Mouse (Mus musculus): ENCODE measurements at regions not wholly inside any gene's neighbourhood (a gene's known extent, or its start where the extent isn't known, plus 50 kb on each side); places are given as distances from the start of the nearest gene placed in this dataset.

- no peak overlapping the region for H3K9ac ChIP-seq (ENCODE audit: low read length)
- ATAC-seq (replicated peaks; ENCODE audit: extremely low read depth, insufficient read depth, low FRiP score), result peak; percentile 59
Measured at GRCm38 (mm10) chr16:93461406-93462285, 142.2 kb downstream of the Setd4 start.

GRCm38 (mm10) chr16:93459497-93460240, 144.2 kb downstream of the Setd4 start:
- no peaks in the 10 kb centered on the region for H3K36me3 ChIP-seq (ENCODE audit: control insufficient read depth, insufficient read depth)
- WGBS, result 49% methylated on average over 12 of the region's 12 CpGs
- H3K4me2 ChIP-seq (ENCODE audit: low read depth, low read length), result no peak overlapping the region
- H3K4me1 ChIP-seq (ENCODE audit: control insufficient read depth, insufficient read depth, low read length), result peaks cover 13% of the 10 kb centered on the region
- no peak overlapping the region for H3K27ac ChIP-seq (ENCODE audit: low read length)
- no peak overlapping the region for H3K4me3 ChIP-seq (ENCODE audit: low read length)
- no peak for ATAC-seq (replicated peaks; ENCODE audit: extremely low read depth, insufficient read depth, low FRiP score)
- H3K27me3 ChIP-seq (ENCODE audit: control insufficient read depth, insufficient read depth, low read length), result peaks cover 2% of the 10 kb centered on the region; the same call in 1 of the 2 replicates
- no peak overlapping the region for H3K9ac ChIP-seq (ENCODE audit: low read length)
- H3K9me3 ChIP-seq (replicated peaks; ENCODE audit: control insufficient read depth, low read length), result no peaks in the 10 kb centered on the region

More at GRCm38 (mm10) chr16:93461406-93462285, 142.2 kb downstream of the Setd4 start:
- WGBS, result 47% methylated on average over 27 of the region's 27 CpGs
- Histone ChIP-seq H3K9me3 (replicated peaks; ENCODE audit: control insufficient read depth, low read length) (no peaks in the 10 kb centered on the region), H3K4me3 (ENCODE audit: low read length) (no peak overlapping the region), H3K27me3 (ENCODE audit: control insufficient read depth, insufficient read depth, low read length) (peaks cover 2% of the 10 kb centered on the region; the same call in 1 of the 2 replicates), H3K36me3 (ENCODE audit: control insufficient read depth, insufficient read depth) (no peaks in the 10 kb centered on the region), H3K4me1 (ENCODE audit: control insufficient read depth, insufficient read depth, low read length) (peaks cover 13% of the 10 kb centered on the region), H3K4me2 (ENCODE audit: low read depth, low read length) (peak overlapping the region; percentile 6), H3K27ac (ENCODE audit: low read length) (peak overlapping the region; percentile 17)

GRCm38 (mm10) chr16:93458598-93459496, 145.0 kb downstream of the Setd4 start:
- no peaks in the 10 kb centered on the region for H3K36me3 ChIP-seq (ENCODE audit: control insufficient read depth, insufficient read depth)
- H3K9ac ChIP-seq (ENCODE audit: low read length), result no peak overlapping the region
- H3K9me3 ChIP-seq (replicated peaks; ENCODE audit: control insufficient read depth, low read length), result no peaks in the 10 kb centered on the region
- 37% methylated on average over 25 of the region's 25 CpGs for WGBS
- H3K27me3 ChIP-seq (ENCODE audit: control insufficient read depth, insufficient read depth, low read length), result peaks cover 2% of the 10 kb centered on the region; the same call in 1 of the 2 replicates
- no peak overlapping the region for H3K27ac ChIP-seq (ENCODE audit: low read length)
- no peak for ATAC-seq (replicated peaks; ENCODE audit: extremely low read depth, insufficient read depth, low FRiP score)
- peaks cover 13% of the 10 kb centered on the region for H3K4me1 ChIP-seq (ENCODE audit: control insufficient read depth, insufficient read depth, low read length)
- H3K4me2 ChIP-seq (ENCODE audit: low read depth, low read length), result no peak overlapping the region
- no peak overlapping the region for H3K4me3 ChIP-seq (ENCODE audit: low read length)

GRCm38 (mm10) chr16:93458011-93458585, 145.8 kb downstream of the Setd4 start:
- no peak for ATAC-seq (replicated peaks; ENCODE audit: extremely low read depth, insufficient read depth, low FRiP score)

GRCm38 (mm10) chr16:93456706-93457425, 147.0 kb downstream of the Setd4 start:
- Histone ChIP-seq H3K36me3 (ENCODE audit: control insufficient read depth, insufficient read depth) (no peaks in the 10 kb centered on the region), H3K4me1 (ENCODE audit: control insufficient read depth, insufficient read depth, low read length) (peaks cover 10% of the 10 kb centered on the region), H3K9ac (ENCODE audit: low read length) (no peak overlapping the region), H3K9me3 (replicated peaks; ENCODE audit: control insufficient read depth, low read length) (no peaks in the 10 kb centered on the region), H3K4me2 (ENCODE audit: low read depth, low read length) (no peak overlapping the region), H3K4me3 (ENCODE audit: low read length) (no peak overlapping the region), H3K27ac (ENCODE audit: low read length) (no peak overlapping the region), H3K27me3 (ENCODE audit: control insufficient read depth, insufficient read depth, low read length) (peaks cover 11% of the 10 kb centered on the region; the same call in 1 of the 2 replicates)
- 76% methylated on average over 17 of the region's 17 CpGs for WGBS
- no peak for ATAC-seq (replicated peaks; ENCODE audit: extremely low read depth, insufficient read depth, low FRiP score)

More at GRCm38 (mm10) chr16:93458011-93458585, 145.8 kb downstream of the Setd4 start:
- Histone ChIP-seq H3K36me3 (ENCODE audit: control insufficient read depth, insufficient read depth) (no peaks in the 10 kb centered on the region), H3K27ac (ENCODE audit: low read length) (no peak overlapping the region), H3K4me2 (ENCODE audit: low read depth, low read length) (no peak overlapping the region), H3K27me3 (ENCODE audit: control insufficient read depth, insufficient read depth, low read length) (peaks cover 9% of the 10 kb centered on the region; the same call in 1 of the 2 replicates), H3K9ac (ENCODE audit: low read length) (no peak overlapping the region), H3K4me3 (ENCODE audit: low read length) (no peak overlapping the region), H3K4me1 (ENCODE audit: control insufficient read depth, insufficient read depth, low read length) (peaks cover 13% of the 10 kb centered on the region), H3K9me3 (replicated peaks; ENCODE audit: control insufficient read depth, low read length) (no peaks in the 10 kb centered on the region)
- WGBS, result 78% methylated on average over 20 of the region's 20 CpGs

GRCm38 (mm10) chr16:93454080-93454997, 149.5 kb downstream of the Setd4 start:
- Histone ChIP-seq H3K9ac (ENCODE audit: low read length) (no peak overlapping the region), H3K36me3 (ENCODE audit: control insufficient read depth, insufficient read depth) (no peaks in the 10 kb centered on the region), H3K9me3 (replicated peaks; ENCODE audit: control insufficient read depth, low read length) (no peaks in the 10 kb centered on the region), H3K4me1 (ENCODE audit: control insufficient read depth, insufficient read depth, low read length) (peaks cover 4% of the 10 kb centered on the region), H3K27me3 (ENCODE audit: control insufficient read depth, insufficient read depth, low read length) (peaks cover 8% of the 10 kb centered on the region; the same call in 1 of the 2 replicates), H3K4me3 (ENCODE audit: low read length) (no peak overlapping the region), H3K27ac (ENCODE audit: low read length) (no peak overlapping the region), H3K4me2 (ENCODE audit: low read depth, low read length) (no peak overlapping the region)
- 25% methylated on average over 8 of the region's 8 CpGs for WGBS
- no peak; the same call in 1 of the 2 replicates for ATAC-seq (replicated peaks; ENCODE audit: extremely low read depth, insufficient read depth, low FRiP score)

GRCm38 (mm10) chr16:93453056-93453455, 150.8 kb downstream of the Setd4 start:
- H3K9me3 ChIP-seq (replicated peaks; ENCODE audit: control insufficient read depth, low read length), result no peaks in the 10 kb centered on the region
- no peaks in the 10 kb centered on the region for H3K36me3 ChIP-seq (ENCODE audit: control insufficient read depth, insufficient read depth)
- WGBS, result 69% methylated on average over 9 of the region's 9 CpGs
- ATAC-seq (replicated peaks; ENCODE audit: extremely low read depth, insufficient read depth, low FRiP score), result no peak
- no peak overlapping the region for H3K9ac ChIP-seq (ENCODE audit: low read length)
- H3K4me1 ChIP-seq (ENCODE audit: control insufficient read depth, insufficient read depth, low read length), result no peaks in the 10 kb centered on the region
- H3K27ac ChIP-seq (ENCODE audit: low read length), result no peak overlapping the region
- no peak overlapping the region for H3K4me2 ChIP-seq (ENCODE audit: low read depth, low read length)
- no peak overlapping the region for H3K4me3 ChIP-seq (ENCODE audit: low read length)
- peaks cover 8% of the 10 kb centered on the region; the same call in 1 of the 2 replicates for H3K27me3 ChIP-seq (ENCODE audit: control insufficient read depth, insufficient read depth, low read length)
